Mouse (Mus musculus): Measurements from ENCODE around the gene Dgki. TPM values are rescaled to one million over a fixed set of nuclear protein-coding genes. Genes with fewer than 3 reads are reported as not detected.

Dgki gene
- polyA plus RNA-seq, 1 experiment from 2014 or later, result 1.3 TPM

DNA sequence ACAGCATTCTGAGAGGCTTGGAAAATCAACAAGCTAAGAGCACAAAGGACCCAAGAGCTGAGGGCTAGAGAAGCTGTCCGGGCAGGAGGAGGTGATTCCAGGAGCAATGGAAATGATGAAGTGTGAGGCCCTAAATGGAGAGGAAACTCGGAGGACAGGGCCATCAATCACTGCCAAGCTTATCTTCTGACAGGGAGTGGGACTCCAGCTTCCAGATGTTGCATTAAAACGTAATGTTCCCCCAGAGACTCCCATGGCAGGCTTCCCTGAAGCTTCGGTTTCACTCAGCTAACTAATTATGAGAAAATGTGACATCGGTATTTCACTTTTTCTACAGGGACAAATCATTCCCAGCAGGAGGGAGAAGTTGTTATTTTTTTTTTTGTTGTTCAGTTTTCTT, 409.7 kb downstream of the Dgki start:
- Histone ChIP-seq H3K9me3 (no peaks in the 10 kb centered on the region), H3K4me1 (peaks cover 14% of the 10 kb centered on the region), H3K9ac (no peak overlapping the region), H3K27ac (no peak overlapping the region), H3K36me3 (no peaks in the 10 kb centered on the region), H3K4me3 (no peak overlapping the region), H3K4me2 (replicated peaks) (peak overlapping the region; percentile 14; the same call in 1 of the 2 replicates), H3K27me3 (no peaks in the 10 kb centered on the region)
- peak; percentile 89 for ATAC-seq (ENCODE audit: low FRiP score, low read depth)
- WGBS, result under 1% methylated on average over 5 of the region's 5 CpGs

DNA sequence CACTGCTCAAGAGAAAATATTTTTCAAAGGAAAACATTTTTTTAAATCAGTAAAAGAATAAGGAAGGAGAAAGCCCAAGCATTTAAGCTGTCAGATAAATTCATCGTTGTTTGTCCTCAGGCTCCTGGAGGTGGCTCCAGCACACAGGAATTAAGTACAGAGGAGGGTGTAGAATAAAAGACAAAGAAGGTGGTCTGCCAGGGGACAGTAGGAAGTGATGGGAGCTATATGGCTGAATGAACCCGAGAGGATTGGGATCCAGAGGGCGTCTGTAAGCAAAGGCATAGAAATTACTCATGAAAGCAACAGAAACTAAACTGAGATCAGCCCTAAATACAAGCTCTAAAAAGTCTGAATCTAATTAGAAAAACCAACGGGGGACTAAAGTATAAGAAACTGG, 418.7 kb downstream of the Dgki start:
- 16% methylated on average over 4 of the region's 4 CpGs for whole genome bisulfite sequencing
- ATAC-seq (ENCODE audit: low FRiP score, low read depth), result no peak

DNA sequence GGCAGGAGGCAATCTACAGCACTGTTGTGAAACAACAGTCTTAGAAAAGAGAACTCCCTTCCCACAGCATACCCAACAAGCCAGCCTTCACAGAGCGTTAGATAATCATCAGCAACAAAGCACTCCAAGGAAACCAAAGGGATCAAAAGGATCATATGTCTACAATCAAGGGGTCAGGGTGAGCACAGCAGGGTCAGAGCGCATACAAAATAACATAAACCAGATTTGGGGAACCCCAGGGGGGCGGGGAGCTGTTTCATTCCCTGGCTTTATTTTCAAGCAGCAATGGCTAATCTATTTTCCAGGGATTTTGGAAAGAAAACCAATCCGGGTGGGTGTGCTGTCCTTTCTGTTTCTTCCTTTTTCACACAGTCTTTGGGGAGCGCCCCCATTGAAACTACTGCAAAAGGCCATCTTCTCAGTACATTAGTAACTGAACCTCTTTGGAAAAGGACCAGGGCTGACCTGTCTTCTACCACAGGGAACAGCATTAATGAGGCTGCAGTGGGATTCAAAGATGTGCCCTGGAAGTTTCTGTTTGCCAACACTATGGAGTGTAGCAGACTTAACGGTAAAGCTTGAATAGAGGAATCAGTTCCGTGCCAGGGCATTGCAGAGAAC, 419.2 kb downstream of the Dgki start:
- WGBS, result 19% methylated on average over 7 of the region's 7 CpGs
- Histone ChIP-seq H3K4me2 (replicated peaks) (no peak overlapping the region), H3K27ac (0 out of 2 replicates have a peak overlapping the region, but pooled peaks have one; percentile 48), H3K4me3 (no peak overlapping the region), H3K9me3 (no peaks in the 10 kb centered on the region), H3K4me1 (peaks cover 20% of the 10 kb centered on the region), H3K36me3 (no peaks in the 10 kb centered on the region), H3K9ac (no peak overlapping the region), H3K27me3 (no peaks in the 10 kb centered on the region)
- ATAC-seq (ENCODE audit: low FRiP score, low read depth), result peak; percentile 83

More for the DNA sequence above, 418.7 kb downstream of the Dgki start:
- Histone ChIP-seq H3K27ac (0 out of 2 replicates have a peak overlapping the region, but pooled peaks have one; percentile 48), H3K27me3 (no peaks in the 10 kb centered on the region), H3K9me3 (no peaks in the 10 kb centered on the region), H3K9ac (no peak overlapping the region), H3K4me3 (no peak overlapping the region), H3K4me1 (peaks cover 20% of the 10 kb centered on the region), H3K4me2 (replicated peaks) (no peak overlapping the region), H3K36me3 (no peaks in the 10 kb centered on the region)

DNA sequence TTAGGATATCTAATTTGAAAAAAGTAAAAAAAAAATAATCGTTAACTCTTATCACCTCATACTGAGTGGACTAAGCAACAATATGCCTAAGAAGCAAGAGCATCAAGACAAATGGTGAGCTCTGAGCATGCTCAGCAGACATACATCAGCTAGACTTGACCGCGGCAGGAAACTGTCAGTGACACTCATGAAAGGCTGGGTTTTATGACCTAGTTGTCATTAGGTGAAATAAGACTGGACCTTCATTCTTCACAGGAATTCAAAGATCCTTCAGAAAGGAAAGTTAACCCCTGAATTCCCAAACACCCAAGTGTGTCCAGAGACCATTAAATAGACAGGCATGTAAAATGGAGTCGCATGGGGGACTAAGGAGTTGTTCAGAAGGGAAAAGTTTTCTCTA, 422.6 kb downstream of the Dgki start:
- Histone ChIP-seq H3K9me3 (no peaks in the 10 kb centered on the region), H3K4me3 (no peak overlapping the region), H3K36me3 (no peaks in the 10 kb centered on the region), H3K27ac (no peak overlapping the region), H3K4me2 (replicated peaks) (no peak overlapping the region), H3K9ac (no peak overlapping the region), H3K27me3 (no peaks in the 10 kb centered on the region), H3K4me1 (peaks cover 20% of the 10 kb centered on the region)
- no peak for ATAC-seq (ENCODE audit: low FRiP score, low read depth)
- WGBS, result 19% methylated on average over 4 of the region's 4 CpGs

DNA sequence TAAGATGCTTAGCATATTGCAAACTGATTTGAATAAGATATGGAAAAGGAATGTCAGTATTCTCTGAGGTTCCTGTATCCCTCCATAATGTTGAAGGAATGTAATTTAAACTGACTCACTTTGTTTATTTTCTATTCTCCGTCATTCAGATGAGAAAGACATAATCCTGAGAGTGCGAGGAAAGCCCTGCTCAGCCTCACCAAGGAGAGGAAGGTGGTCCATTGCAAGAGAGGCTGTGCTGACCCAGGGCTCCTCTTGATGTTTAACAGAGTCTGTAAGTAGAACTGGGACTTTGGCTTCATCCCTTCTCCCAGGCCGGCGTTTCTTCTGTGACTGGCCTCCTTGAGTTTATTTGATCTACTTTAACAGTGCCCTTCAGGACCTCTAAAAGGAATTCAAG, 423.6 kb downstream of the Dgki start:
- H3K9me3 ChIP-seq, result no peaks in the 10 kb centered on the region
- H3K4me2 ChIP-seq (replicated peaks), result no peak overlapping the region
- H3K27ac ChIP-seq, result no peak overlapping the region
- no peak overlapping the region for H3K4me3 ChIP-seq
- ATAC-seq (ENCODE audit: low FRiP score, low read depth), result no peak
- H3K36me3 ChIP-seq, result no peaks in the 10 kb centered on the region
- peaks cover 17% of the 10 kb centered on the region for H3K4me1 ChIP-seq
- 31% methylated on average over 4 of the region's 4 CpGs for WGBS
- no peaks in the 10 kb centered on the region for H3K27me3 ChIP-seq
- no peak overlapping the region for H3K9ac ChIP-seq

DNA sequence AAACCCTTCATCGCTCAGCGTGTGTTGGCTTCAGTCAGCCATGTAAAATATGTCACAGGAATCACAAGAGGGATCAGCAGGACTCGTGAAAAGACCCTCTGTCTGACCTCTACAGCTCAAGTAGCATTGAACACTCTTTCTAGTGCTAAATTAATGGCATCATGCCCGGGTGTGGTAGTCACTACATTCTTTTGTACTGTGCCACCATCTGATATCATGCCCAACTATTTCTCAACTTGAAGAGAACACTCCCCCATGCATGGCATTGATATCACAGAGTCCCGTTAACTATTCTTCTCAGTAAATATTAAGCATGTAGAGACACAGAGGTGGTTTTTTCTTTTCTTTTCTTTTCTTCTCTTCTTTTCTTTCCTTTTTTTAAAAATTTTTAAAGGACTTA, 424.1 kb downstream of the Dgki start:
- no peaks in the 10 kb centered on the region for H3K9me3 ChIP-seq
- ATAC-seq (ENCODE audit: low FRiP score, low read depth), result no peak
- H3K36me3 ChIP-seq, result no peaks in the 10 kb centered on the region
- H3K4me3 ChIP-seq, result no peak overlapping the region
- H3K4me2 ChIP-seq (replicated peaks), result no peak overlapping the region
- H3K27ac ChIP-seq, result no peak overlapping the region
- WGBS, result 60% methylated on average over 5 of the region's 5 CpGs
- peaks cover 12% of the 10 kb centered on the region for H3K4me1 ChIP-seq
- no peaks in the 10 kb centered on the region for H3K27me3 ChIP-seq
- no peak overlapping the region for H3K9ac ChIP-seq

DNA sequence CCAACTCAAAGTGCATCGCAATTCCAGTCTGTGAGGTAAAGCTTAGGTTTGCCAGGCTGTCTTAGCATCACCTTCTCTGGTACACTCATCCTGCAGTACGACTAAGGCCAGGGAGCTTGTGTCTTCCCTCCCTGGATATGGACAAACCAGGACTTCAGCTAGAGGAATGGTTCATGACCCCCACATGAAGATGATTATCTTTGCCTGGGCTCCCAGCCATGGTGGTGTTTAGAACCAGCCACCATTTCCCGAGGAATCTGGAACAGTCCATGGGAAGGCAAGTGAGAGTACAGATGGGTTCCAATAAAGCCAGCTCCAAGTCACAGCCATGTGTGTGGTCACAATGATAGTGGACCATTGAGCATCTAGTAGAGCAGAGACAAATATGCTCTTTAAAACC, 427.1 kb downstream of the Dgki start:
- Histone ChIP-seq H3K36me3 (no peaks in the 10 kb centered on the region), H3K27ac (no peak overlapping the region), H3K9me3 (no peaks in the 10 kb centered on the region), H3K27me3 (no peaks in the 10 kb centered on the region), H3K4me3 (no peak overlapping the region), H3K4me1 (peaks cover 10% of the 10 kb centered on the region; the same call in 1 of the 2 replicates), H3K4me2 (replicated peaks) (no peak overlapping the region), H3K9ac (no peak overlapping the region)
- WGBS, result 70% methylated on average over 3 of the region's 3 CpGs
- no peak for ATAC-seq (ENCODE audit: low FRiP score, low read depth)

DNA sequence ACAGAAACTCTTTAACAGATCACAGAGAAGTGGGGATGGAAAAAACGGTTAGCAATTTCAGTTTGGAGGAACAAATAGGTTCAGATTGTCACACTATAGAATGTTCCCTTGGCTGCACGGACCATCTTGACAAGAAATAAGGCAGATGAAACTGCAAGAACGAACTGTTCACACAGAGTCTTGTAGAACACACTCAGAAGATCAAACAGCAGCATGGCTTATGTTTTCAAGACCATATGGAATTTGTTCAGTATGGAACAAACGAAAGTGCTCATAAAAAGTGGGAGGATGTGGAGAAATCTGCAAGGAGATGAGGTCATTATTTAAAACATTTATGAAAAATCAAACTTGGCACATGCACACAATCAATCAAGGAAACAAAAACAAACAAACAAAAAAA, 431.8 kb downstream of the Dgki start:
- Histone ChIP-seq H3K27me3 (no peaks in the 10 kb centered on the region), H3K9me3 (no peaks in the 10 kb centered on the region), H3K9ac (no peak overlapping the region), H3K27ac (peak overlapping the region; percentile 6; the same call in 1 of the 2 replicates), H3K36me3 (no peaks in the 10 kb centered on the region), H3K4me3 (no peak overlapping the region), H3K4me2 (replicated peaks) (no peak overlapping the region), H3K4me1 (0 out of 2 replicates have a peak, but pooled peaks cover 10% of the 10 kb centered on the region)
- ATAC-seq (ENCODE audit: low FRiP score, low read depth), result no peak
- 32% methylated on average over 4 of the region's 4 CpGs for WGBS

DNA sequence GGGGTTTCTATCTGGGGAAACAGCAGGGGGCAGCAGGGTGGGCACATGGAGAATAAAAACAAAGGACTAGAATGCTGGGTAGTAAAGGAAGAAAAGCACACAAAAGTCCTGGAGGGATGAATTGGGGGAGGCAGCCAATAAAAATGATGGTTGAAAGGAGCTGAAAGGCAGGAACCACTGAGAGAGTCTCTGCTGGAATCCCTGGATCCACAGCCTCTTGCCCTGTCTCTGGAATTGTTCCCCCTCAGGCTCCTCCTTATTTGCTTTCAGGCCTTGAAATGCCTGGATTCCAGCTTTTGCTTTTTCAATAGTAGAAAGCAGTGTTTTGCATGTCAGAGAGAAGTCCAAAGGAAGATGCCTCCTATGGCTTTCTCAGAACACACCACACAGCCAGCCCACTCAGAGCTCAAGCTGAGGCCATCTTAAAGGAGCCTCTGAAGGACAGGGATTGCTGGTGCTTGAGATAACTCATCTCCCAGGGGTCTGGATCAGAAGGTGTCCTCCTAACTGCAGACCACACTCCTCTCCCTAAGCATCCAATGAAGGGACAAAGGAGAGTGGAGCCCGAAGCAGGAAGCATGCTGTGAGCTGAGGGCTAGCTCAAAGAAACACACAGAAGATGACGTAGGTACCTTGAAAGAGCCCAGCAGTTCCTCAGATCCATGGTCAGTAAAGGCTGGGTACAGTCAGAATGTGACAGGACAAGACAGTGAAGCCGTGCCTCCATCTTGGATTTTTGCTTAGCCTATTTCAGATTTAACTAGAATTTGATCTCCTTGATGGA, 441.5 kb downstream of the Dgki start:
- no peak overlapping the region for H3K9ac ChIP-seq
- no peak overlapping the region for H3K27ac ChIP-seq
- H3K4me2 ChIP-seq (replicated peaks), result no peak overlapping the region
- ATAC-seq (ENCODE audit: low FRiP score, low read depth), result no peak
- no peaks in the 10 kb centered on the region for H3K27me3 ChIP-seq
- 91% methylated on average over 3 of the region's 3 CpGs for WGBS
- H3K9me3 ChIP-seq, result no peaks in the 10 kb centered on the region
- H3K36me3 ChIP-seq, result no peaks in the 10 kb centered on the region
- no peak overlapping the region for H3K4me3 ChIP-seq
- H3K4me1 ChIP-seq, result peaks cover 6% of the 10 kb centered on the region

DNA sequence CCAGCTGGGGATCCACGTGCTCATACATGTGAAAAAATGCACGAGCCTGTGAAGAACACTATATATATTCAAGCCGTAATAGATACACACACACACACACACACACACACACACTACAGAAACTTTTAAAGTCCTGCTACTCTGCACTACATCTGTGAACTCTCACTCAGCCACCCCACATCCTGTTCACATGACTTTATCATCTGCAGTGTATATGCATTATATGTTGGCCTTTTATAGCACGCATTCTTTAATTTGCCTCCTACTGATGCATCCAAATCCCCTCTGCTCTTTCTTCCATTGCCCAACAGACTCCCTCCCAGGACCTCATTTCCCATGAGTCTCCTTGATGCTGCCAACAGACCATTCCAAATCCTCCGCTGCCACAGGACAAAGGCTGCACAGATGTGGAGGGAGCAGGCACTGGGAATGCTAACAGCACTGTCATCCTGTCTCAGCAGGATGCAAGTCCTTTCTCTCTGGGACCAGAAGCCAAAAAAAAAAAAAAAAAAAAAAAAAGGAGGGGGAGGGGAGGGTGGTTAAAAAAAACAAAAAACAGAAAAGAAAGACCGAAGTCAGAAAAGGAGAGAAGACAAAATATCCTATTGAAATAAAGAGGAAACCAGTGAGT, 442.2 kb downstream of the Dgki start:
- 45% methylated on average over 6 of the region's 6 CpGs for WGBS
- ATAC-seq (ENCODE audit: low FRiP score, low read depth), result peak; percentile 64
- Histone ChIP-seq H3K27me3 (no peaks in the 10 kb centered on the region), H3K4me1 (peaks cover 6% of the 10 kb centered on the region), H3K4me3 (no peak overlapping the region), H3K9ac (no peak overlapping the region), H3K9me3 (no peaks in the 10 kb centered on the region), H3K27ac (0 out of 2 replicates have a peak overlapping the region, but pooled peaks have one; percentile 22), H3K4me2 (replicated peaks) (no peak overlapping the region), H3K36me3 (no peaks in the 10 kb centered on the region)

DNA sequence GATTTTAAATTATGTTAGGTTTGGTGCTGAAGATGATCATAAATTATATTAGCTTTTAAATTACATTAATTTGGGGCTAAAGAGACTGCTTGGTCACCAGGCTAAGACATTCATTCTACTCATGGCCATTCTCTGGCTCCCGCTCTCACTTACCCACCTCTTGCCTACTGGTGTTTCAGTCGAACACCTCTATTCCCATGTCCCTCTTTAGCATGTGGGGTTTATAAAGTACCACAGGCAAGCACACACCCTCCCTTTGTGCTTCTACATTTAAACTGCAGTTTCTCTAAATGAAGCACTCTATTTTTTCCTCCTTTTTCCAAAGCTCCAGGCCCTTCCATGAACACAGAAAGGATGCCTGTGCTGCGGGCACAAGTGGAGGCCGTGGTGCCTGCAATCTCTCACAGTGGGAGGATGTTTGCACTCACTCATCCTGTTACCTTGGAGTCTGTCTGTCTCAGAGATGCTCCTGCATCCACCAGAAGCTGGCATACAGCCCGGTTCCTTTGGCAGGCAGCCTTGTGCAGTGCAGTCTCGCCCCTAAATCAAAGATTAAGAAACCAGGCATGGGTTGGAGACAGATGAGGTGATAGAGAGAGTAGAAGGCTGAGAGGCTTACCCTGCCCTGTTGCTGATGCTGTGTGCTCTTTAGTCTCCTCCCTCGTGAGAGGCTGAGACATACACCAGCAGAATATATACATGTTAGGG, 449.4 kb downstream of the Dgki start:
- 55% methylated on average over 7 of the region's 7 CpGs for WGBS
- Histone ChIP-seq H3K9me3 (no peaks in the 10 kb centered on the region), H3K4me3 (no peak overlapping the region), H3K9ac (no peak overlapping the region), H3K27ac (no peak overlapping the region; the same call in 1 of the 2 replicates), H3K4me2 (replicated peaks) (no peak overlapping the region), H3K4me1 (peaks cover 8% of the 10 kb centered on the region), H3K27me3 (no peaks in the 10 kb centered on the region), H3K36me3 (no peaks in the 10 kb centered on the region)
- ATAC-seq (ENCODE audit: low FRiP score, low read depth), result peak; percentile 90

DNA sequence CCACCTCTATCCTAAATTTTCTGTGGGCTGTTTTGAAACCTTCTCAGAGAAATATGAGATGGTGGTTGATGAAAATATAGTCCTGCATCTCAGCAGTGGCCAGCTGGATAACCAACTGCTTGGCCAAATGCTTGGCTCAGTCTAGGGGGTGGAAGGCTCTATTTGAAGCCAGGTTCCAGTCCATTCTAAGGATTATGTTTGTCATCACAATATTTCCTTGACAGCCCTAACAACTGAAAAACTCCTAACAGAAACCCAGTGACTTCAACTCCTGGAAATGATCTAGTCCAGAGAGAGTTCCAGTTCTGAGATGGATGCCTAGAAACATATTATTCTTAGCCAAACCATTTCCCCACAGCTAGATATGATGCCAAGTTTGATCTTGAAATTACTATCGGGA, 454.7 kb downstream of the Dgki start:
- Histone ChIP-seq H3K27me3 (no peaks in the 10 kb centered on the region), H3K4me2 (replicated peaks) (no peak overlapping the region), H3K36me3 (no peaks in the 10 kb centered on the region), H3K9ac (no peak overlapping the region), H3K4me1 (peaks cover 25% of the 10 kb centered on the region), H3K9me3 (no peaks in the 10 kb centered on the region), H3K27ac (no peak overlapping the region), H3K4me3 (no peak overlapping the region)
- 81% methylated on average over 1 of the region's 1 CpGs for WGBS
- ATAC-seq (ENCODE audit: low FRiP score, low read depth), result no peak
